Mouse (Mus musculus) neural tube, embryonic 15.5 days (tissue): Measurements from ENCODE around the gene Spint5. TPM values are rescaled to one million over a fixed set of nuclear protein-coding genes. Genes with fewer than 3 reads are reported as not detected.
A peak's percentile ranks its signal among the peaks of the same experiment; 100 is the strongest.

Experiments used
- ATAC-seq: fragments of 200-750 bp; cut with Nextera tagmentation; 2 replicates; pipeline ENCODE4 v1.8.0; 2017; ENCODE audit warnings: mild to moderate bottlenecking, moderate TSS enrichment, moderate library complexity; ENCODE audit not compliant: low FRiP score
- H3K27ac ChIP-seq: fragments of 300-500 bp; sonication (generic); replicated peaks from 2 replicates; pipeline ENCODE4 v1.5.1; 2015; ENCODE audit warnings: mild to moderate bottlenecking, inconsistent platforms
- H3K27me3 ChIP-seq: fragments of 300-500 bp; sonication (generic); replicated peaks from 2 replicates; pipeline ENCODE4 v1.6.1; 2015; ENCODE audit warnings: inconsistent platforms
- H3K36me3 ChIP-seq: fragments of 300-500 bp; sonication (generic); 2 replicates; pipeline ENCODE4 v1.6.1; 2015; ENCODE audit warnings: inconsistent platforms
- H3K4me1 ChIP-seq: fragments of 300-500 bp; sonication (generic); 2 replicates; pipeline ENCODE4 v1.6.1; 2015; ENCODE audit warnings: inconsistent platforms
- H3K4me2 ChIP-seq: fragments of 300-500 bp; sonication (generic); 2 replicates; pipeline ENCODE4 v1.6.1; 2015; ENCODE audit warnings: inconsistent platforms, mild to moderate bottlenecking, moderate library complexity
- H3K4me3 ChIP-seq: fragments of 300-500 bp; sonication (generic); replicated peaks from 2 replicates; pipeline ENCODE4 v1.5.1; 2015; ENCODE audit warnings: mild to moderate bottlenecking, inconsistent platforms
- H3K9ac ChIP-seq: fragments of 300-500 bp; sonication (generic); replicated peaks from 2 replicates; pipeline ENCODE4 v1.6.1; 2015; ENCODE audit warnings: mild to moderate bottlenecking, inconsistent platforms
- H3K9me3 ChIP-seq: fragments of 300-500 bp; sonication (generic); replicated peaks from 2 replicates; pipeline ENCODE4 v1.6.1; 2016; ENCODE audit warnings: inconsistent platforms
- WGBS: fragments of 180-500 bp; shearing (Covaris S2); methylation state at CpG from one replicate; pipeline ENCODE4 v1.1.7; 2015; ENCODE audit warnings: mixed read lengths; 5-methylcytosine and 5-hydroxymethylcytosine counted together
- polyA plus RNA-seq: library from polyadenylated mRNA; unstranded; fragments of >200 nt; fragmentation: Nextera tagmentation; extraction: Ambion mirVana; gene quantifications from 2 replicates; pipeline ENCODE4 v1.2.1, GENCODE M21; 2015

Gene Spint5
- polyA plus RNA-seq, 1 experiment from 2014 or later = not detected

DNA sequence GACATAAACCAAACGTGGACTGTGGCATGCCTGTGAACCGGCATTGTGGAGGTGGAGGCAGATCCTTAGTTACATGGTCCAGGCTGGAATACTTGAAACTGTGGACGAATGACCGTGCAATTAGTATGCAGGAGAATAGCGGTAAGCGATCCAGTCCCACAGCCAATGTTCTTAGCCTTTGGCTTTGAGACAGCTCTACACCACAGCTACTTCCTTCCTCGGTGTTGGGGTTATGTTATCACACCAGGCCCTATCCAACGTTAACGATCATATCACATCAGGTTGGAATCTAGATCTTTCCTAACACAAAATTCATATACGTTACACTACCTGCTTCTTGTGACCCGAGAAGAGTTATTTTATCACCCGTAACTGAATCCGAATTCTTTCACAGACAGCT is 29.9 kb downstream of the Spint5 start:
- Histone ChIP-seq H3K36me3 (peaks cover 14% of the 10 kb centered on the region), H3K9ac (peak overlapping the region; percentile 98), H3K4me2 (peak overlapping the region; percentile 74), H3K4me3 (peak overlapping the region; percentile 96), H3K4me1 (peaks cover 38% of the 10 kb centered on the region), H3K9me3 (no peaks in the 10 kb centered on the region), H3K27ac (no peak overlapping the region), H3K27me3 (no peaks in the 10 kb centered on the region)
- ATAC-seq = no peak
- 73% methylated on average over 13 of the region's 13 CpGs for WGBS

DNA sequence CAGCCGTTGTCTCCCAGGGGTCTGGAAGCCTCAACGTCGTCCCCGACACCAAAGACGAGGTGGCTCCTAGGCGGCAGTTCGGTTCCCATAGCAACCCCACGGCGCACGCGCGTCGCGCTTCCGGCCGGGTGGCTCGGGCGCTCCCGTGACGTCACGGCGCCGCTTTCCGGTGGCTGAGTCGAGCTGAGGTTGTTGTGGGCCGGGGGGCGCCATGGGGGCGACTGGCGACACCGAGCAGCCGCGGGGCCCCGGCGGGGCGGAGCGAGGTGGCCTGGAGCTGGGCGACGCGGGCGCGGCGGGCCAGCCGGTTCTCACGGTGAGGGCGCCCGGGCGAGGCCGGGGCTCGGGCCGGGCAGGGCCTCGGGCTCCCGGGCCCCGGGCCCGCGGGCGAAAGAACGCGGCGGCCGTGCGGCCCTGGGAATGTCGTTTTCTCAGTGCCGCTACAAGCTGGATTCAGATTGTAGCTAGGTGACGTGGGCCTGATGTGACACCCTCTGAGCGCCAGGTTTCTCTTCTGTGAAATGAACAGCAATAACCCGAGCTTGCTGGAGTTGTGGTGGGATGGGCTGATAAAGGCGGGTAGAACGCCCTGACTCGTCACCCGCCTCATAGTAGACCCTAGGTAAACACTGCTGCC is 30.9 kb downstream of the Spint5 start, which contains the start of the genes Wfdc3 and Dnttip1:
Wfdc3 (minus strand) TSS at position 89 of the 637 bp plus-strand sequence.
Dnttip1 (plus strand) TSS at position 141 of the 637 bp plus-strand sequence.
- WGBS = under 1% methylated on average over 65 of the region's 70 CpGs
- peaks cover 18% of the 10 kb centered on the region for H3K36me3 ChIP-seq
- H3K9ac ChIP-seq = peak within 1 kb of the TSS; percentile 98
- H3K4me2 ChIP-seq = peak within 1 kb of the TSS; percentile 74
- H3K27ac ChIP-seq = peak within 1 kb of the TSS; percentile 76
- H3K4me3 ChIP-seq = peak within 1 kb of the TSS; percentile 96
- peak; percentile 95 for ATAC-seq
- H3K9me3 ChIP-seq = no peaks in the 10 kb centered on the region
- H3K27me3 ChIP-seq = no peaks in the 10 kb centered on the region
- H3K4me1 ChIP-seq = peaks cover 39% of the 10 kb centered on the region

DNA sequence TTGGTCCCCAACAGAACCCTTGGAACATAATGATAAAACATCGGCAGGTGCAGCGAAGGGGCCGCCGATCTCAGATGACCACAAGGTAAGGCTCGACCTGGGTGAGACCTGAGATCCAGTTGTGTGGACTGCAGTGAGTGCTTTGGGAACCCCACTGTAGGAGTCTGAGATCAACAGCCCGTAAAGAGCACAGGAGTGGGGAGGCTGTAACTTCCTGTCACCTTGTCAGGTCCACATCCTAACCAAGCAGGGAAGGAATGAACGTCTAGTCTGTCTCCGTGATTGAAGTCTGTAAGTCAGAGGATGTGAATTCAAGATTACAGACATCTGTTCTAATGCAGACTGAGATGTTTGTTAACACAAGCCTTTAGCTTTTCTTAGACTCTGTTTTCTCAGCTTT is 31.6 kb downstream of the Spint5 start:
- Histone ChIP-seq H3K36me3 (peaks cover 22% of the 10 kb centered on the region), H3K9me3 (no peaks in the 10 kb centered on the region), H3K4me1 (peaks cover 39% of the 10 kb centered on the region), H3K4me2 (peak overlapping the region; percentile 74), H3K27ac (no peak overlapping the region), H3K4me3 (peak overlapping the region; percentile 96), H3K27me3 (no peaks in the 10 kb centered on the region), H3K9ac (peak overlapping the region; percentile 98)
- WGBS = 62% methylated on average over 8 of the region's 8 CpGs
- ATAC-seq = no peak

DNA sequence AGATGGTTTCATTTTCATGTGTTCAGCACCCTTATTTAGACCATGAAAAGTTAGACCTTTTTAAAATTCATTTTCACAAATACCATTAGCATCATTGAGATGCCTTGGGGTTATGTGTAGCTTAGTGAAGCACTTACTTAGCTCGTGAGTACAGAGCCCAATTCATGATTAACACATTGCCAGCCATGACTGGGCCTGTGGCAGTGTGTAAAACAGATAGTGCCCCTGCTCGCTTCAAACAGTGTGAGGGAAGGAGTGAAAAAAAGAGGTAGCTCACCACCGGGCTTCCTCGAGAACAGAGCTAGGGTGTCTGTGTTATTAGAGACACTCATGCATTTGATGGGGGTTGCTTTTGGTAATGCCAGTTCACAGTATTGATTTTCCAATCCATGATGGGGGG is 33.1 kb downstream of the Spint5 start:
- no peak overlapping the region for H3K4me2 ChIP-seq
- no peak overlapping the region for H3K9ac ChIP-seq
- H3K4me3 ChIP-seq = no peak overlapping the region
- 80% methylated on average over 4 of the region's 4 CpGs for WGBS
- H3K27ac ChIP-seq = no peak overlapping the region
- H3K27me3 ChIP-seq = no peaks in the 10 kb centered on the region
- H3K4me1 ChIP-seq = peaks cover 39% of the 10 kb centered on the region
- H3K36me3 ChIP-seq = peaks cover 34% of the 10 kb centered on the region
- H3K9me3 ChIP-seq = no peaks in the 10 kb centered on the region
- no peak for ATAC-seq

DNA sequence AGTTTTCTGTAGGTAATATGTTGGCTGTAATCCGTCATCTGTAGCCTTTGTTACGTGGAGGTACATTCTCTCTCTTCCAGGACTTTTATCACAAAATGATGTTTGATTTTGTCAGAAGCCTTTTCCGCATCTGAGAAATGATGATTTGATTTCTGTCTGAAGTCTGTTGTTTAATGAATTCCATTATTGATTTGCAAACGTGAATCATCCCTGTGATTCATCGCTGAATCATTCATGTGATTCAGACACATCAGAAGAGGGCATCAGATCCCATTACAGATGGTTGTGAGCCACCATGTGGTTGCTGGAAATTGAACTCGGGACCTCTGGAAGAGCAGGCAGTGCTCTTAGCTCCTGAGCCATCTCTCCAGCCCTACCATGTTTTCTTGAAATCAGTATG is 33.9 kb downstream of the Spint5 start:
- no peak for ATAC-seq
- H3K9ac ChIP-seq = no peak overlapping the region
- H3K4me2 ChIP-seq = no peak overlapping the region
- H3K27me3 ChIP-seq = no peaks in the 10 kb centered on the region
- H3K27ac ChIP-seq = no peak overlapping the region
- 88% methylated on average over 6 of the region's 6 CpGs for WGBS
- peaks cover 40% of the 10 kb centered on the region for H3K36me3 ChIP-seq
- H3K4me1 ChIP-seq = peaks cover 39% of the 10 kb centered on the region
- no peaks in the 10 kb centered on the region for H3K9me3 ChIP-seq
- no peak overlapping the region for H3K4me3 ChIP-seq

DNA sequence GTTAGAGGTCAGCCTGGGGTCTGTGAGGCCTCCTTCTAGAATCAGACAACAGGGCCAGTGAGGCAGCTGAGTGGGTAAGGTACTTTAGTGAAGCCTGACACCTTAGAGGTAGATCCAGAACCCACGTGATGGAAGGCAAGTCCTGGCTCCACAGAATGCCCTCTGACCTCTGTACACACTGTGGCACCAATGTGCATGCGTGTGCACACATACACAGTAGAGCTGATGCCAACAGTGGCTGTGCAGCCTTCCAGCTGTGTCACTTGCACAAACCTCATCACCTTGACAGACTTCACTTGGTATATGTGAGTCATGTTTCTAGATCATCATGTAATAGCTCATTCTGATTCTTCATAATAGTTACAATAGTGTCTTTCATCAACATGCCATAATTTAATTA is 37.3 kb downstream of the Spint5 start:
- peaks cover 74% of the 10 kb centered on the region for H3K36me3 ChIP-seq
- H3K27me3 ChIP-seq = no peaks in the 10 kb centered on the region
- WGBS = 92% methylated on average over 2 of the region's 2 CpGs
- H3K4me1 ChIP-seq = peaks cover 19% of the 10 kb centered on the region
- ATAC-seq = no peak
- H3K9me3 ChIP-seq = no peaks in the 10 kb centered on the region
- H3K9ac ChIP-seq = no peak overlapping the region
- no peak overlapping the region for H3K4me3 ChIP-seq
- H3K27ac ChIP-seq = no peak overlapping the region
- H3K4me2 ChIP-seq = no peak overlapping the region

DNA sequence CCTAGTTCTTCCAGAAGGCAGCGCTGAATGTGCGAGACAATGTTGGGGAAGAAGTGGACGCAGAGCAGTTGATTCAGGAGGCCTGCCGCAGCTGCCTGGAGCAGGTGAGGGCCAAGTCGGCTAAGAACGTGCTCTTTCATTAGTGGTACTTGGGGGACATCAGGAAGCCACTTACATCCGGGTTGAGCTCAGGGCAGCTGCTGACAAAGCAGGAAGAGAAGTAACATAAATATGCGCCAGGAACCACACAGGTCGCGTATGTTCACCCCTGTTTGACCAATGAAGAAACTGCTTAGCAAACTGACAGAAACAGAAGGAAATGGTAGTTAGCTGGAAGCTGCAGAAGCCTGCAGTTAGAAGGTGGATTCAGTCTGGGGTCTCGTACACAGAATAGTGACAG is 39.0 kb downstream of the Spint5 start:
- Histone ChIP-seq H3K27ac (no peak overlapping the region), H3K36me3 (peaks cover 77% of the 10 kb centered on the region), H3K4me2 (no peak overlapping the region), H3K9ac (no peak overlapping the region), H3K4me3 (no peak overlapping the region), H3K9me3 (no peaks in the 10 kb centered on the region), H3K4me1 (0 out of 2 replicates have a peak, but pooled peaks cover 5% of the 10 kb centered on the region), H3K27me3 (no peaks in the 10 kb centered on the region)
- 83% methylated on average over 11 of the region's 11 CpGs for WGBS
- no peak for ATAC-seq

DNA sequence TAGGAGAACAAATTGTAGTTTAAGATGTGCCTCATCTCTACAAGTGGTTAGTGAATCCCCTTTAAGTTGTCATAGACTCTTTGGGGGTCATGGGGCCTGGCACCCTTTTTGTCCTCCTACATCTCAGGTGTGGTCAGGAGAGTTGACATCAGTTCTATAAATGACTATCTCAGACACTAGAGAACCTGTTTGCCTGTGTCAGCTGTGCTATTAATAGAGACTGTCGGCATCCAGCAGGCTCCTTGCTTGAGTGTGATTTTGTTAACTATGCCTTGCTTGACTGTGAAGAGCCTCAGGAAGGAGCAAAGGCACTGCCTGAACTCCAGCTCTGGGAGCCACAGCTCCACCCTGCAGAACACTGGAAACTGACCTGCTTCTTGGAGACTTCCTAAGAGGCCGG is 39.7 kb downstream of the Spint5 start:
- no peak for ATAC-seq
- no peak overlapping the region for H3K9ac ChIP-seq
- no peaks in the 10 kb centered on the region for H3K9me3 ChIP-seq
- H3K36me3 ChIP-seq = peaks cover 83% of the 10 kb centered on the region
- H3K4me1 ChIP-seq = 0 out of 2 replicates have a peak, but pooled peaks cover 3% of the 10 kb centered on the region
- H3K27ac ChIP-seq = no peak overlapping the region
- no peak overlapping the region for H3K4me2 ChIP-seq
- no peaks in the 10 kb centered on the region for H3K27me3 ChIP-seq
- 88% methylated on average over 2 of the region's 2 CpGs for WGBS
- H3K4me3 ChIP-seq = no peak overlapping the region

DNA sequence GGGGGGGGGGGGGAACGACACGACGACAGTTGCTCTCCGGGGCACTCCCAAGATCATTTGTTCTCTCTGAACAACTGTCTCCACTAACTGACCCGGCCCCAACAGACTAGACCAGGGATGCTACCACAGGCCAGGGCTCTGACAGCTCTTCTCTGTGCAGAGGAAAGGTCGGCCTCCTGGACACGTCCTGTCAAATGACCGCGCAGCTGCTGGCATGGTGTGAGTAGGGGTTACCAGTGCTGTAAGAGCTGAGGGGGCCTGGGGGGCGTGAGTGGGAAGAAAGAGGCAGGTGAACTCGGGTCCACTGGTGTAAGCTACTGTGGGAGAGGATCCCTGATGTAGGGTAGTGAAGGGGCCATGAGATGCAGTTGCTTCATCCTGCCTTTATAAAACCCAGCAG is 42.7 kb downstream of the Spint5 start:
- no peak overlapping the region for H3K4me3 ChIP-seq

DNA sequence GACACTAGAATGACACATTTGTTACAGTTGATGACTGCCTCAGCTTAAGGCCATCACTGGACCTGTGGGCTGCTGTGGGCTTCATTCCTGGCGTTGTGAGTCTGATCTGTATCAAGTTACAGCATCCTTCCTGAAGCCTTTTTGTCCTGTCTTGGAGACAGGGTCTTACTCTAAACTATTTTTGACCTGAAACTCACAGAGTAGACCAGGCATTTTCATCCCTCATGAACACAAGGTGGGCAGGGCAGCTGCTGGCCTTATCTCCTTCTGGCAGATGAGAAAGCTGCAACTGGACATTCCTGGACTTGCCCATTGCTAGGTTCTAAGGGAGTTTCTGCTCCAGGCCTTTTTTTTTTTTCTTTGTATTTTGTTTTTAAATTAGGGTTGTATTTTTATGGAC is 43.6 kb downstream of the Spint5 start:
- 89% methylated on average over 1 of the region's 1 CpGs for WGBS
- Histone ChIP-seq H3K4me2 (no peak overlapping the region), H3K36me3 (peaks cover 100% of the 10 kb centered on the region), H3K9me3 (no peaks in the 10 kb centered on the region), H3K4me3 (no peak overlapping the region), H3K4me1 (no peaks in the 10 kb centered on the region), H3K27me3 (no peaks in the 10 kb centered on the region), H3K27ac (no peak overlapping the region), H3K9ac (no peak overlapping the region)
- ATAC-seq = no peak

More for the DNA sequence above, 42.7 kb downstream of the Spint5 start:
- Histone ChIP-seq H3K27ac (no peak overlapping the region), H3K36me3 (peaks cover 97% of the 10 kb centered on the region), H3K9me3 (no peaks in the 10 kb centered on the region), H3K4me1 (no peaks in the 10 kb centered on the region), H3K4me2 (no peak overlapping the region), H3K27me3 (no peaks in the 10 kb centered on the region), H3K9ac (no peak overlapping the region)
- no peak for ATAC-seq
- 89% methylated on average over 11 of the region's 11 CpGs for WGBS

DNA sequence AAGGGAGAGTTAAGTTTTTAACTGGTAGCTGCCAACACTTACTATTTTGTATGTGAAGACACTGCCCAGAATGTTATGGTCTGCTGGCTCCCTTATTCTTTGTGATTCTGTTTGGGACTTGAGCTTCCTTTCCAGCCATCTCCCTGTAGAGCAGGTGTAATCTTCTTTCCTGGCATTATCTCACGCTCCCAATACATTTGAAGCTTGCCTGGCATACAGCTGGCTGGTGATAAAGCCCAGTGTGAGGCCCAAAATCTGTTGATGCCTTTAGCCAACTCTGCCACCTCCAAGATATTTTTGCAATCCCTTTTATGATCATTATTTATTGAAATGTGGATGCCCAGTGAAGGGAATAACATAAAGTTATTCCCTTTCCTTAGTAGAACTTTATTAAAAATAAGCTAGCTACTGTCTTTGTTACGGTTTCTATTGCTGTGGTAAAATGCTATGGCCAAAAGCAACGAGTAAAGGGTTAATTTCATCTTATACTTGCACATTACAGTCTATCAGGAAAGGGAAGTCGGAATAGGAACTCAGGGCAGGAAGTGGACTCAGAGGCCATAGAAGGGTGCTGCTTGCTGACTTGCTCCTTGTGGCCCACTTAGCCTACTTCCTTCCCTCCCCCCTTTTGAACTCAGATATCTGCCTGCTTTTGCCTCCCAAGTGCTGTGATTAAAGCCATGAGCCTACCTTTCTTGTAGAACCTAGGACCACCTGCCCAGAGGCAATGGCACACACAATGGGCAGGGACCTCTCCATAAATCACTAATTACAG is 45.1 kb downstream of the Spint5 start:
- WGBS = 86% methylated on average over 4 of the region's 4 CpGs
- Histone ChIP-seq H3K4me3 (no peak overlapping the region), H3K9ac (no peak overlapping the region), H3K9me3 (no peaks in the 10 kb centered on the region), H3K36me3 (peaks cover 93% of the 10 kb centered on the region), H3K4me1 (no peaks in the 10 kb centered on the region), H3K4me2 (no peak overlapping the region), H3K27me3 (no peaks in the 10 kb centered on the region), H3K27ac (no peak overlapping the region)
- no peak for ATAC-seq

DNA sequence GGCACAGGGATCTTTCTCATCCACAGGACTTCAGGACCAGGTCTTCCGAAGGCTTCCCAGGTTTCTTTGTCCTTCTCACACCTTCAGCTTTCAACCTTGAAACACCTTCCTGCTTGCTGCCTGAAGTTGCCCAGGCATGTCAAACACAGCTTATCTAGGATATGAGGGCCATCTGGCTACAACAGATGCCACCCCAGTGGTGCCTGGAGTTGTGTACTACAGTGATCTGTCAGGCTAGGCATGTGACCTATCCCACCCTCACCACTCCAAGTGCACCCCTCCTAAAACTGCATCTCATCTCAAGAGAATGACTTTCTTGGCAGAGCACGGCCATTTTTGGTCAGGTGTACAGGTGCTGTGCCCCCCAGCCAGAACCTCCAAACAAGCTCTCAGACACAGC is 46.4 kb downstream of the Spint5 start:
- no peak for ATAC-seq
- 90% methylated on average over 2 of the region's 2 CpGs for WGBS
- Histone ChIP-seq H3K4me1 (no peaks in the 10 kb centered on the region), H3K36me3 (peaks cover 93% of the 10 kb centered on the region), H3K9ac (no peak overlapping the region), H3K27me3 (no peaks in the 10 kb centered on the region), H3K4me2 (no peak overlapping the region), H3K4me3 (no peak overlapping the region), H3K9me3 (no peaks in the 10 kb centered on the region), H3K27ac (no peak overlapping the region)
